Mouse (Mus musculus) liver, embryonic 14.5 days (tissue): ENCODE results near the gene Abat.

ENCODE experiments used
- CTCF ChIP-seq: IDR thresholded peaks from 2 replicates; pipeline ENCODE4 v1.5.1; 2016; ENCODE audit warnings: antibody characterized with exemption, low read depth, control low read depth
- EP300 ChIP-seq: IDR thresholded peaks from 2 replicates; pipeline ENCODE4 v1.6.1; 2016; ENCODE audit warnings: antibody characterized with exemption, low read depth

- TF ChIP-seq EP300: no peak
- TF ChIP-seq CTCF: no peak
These were observed 153.2 kb downstream of the Abat start for GRCm38 (mm10) chr16:8666452-8666851.
